Mouse (Mus musculus) spleen, postnatal 14 days (tissue): ENCODE measurements around the gene Tpk1.
"Not testable (repeated sequence)": the region's sequence is repeated elsewhere in the genome, so short reads cannot be mapped to it uniquely, and the experiment has no call there.

Experiments used
- DNase-seq, 2 experiments: peaks; one replicate each; pipeline ENCODE4 v3.0.0; 2021 to 2022; ENCODE audit warnings: low spot score in 2 of 2

Gene Tpk1

GRCm38 (mm10) chr6:43522046-43522445 is 144.0 kb downstream of the Tpk1 start:
- DNase-seq = no peak

- no peak for DNase-seq
Measured at GRCm38 (mm10) chr6:43520218-43520617, 145.9 kb downstream of the Tpk1 start.

- no peak for DNase-seq
Measured at GRCm38 (mm10) chr6:43518378-43518777, 147.7 kb downstream of the Tpk1 start.

- DNase-seq = no peak
Measured at GRCm38 (mm10) chr6:43517316-43517655, 148.8 kb downstream of the Tpk1 start.

- no peak for DNase-seq
Measured at GRCm38 (mm10) chr6:43516593-43517315, 149.3 kb downstream of the Tpk1 start.

GRCm38 (mm10) chr6:43506686-43507385 is 159.2 kb downstream of the Tpk1 start:
- not testable (repeated sequence) for DNase-seq

- DNase-seq = no peak
Measured at GRCm38 (mm10) chr6:43504609-43505230, 161.4 kb downstream of the Tpk1 start.

GRCm38 (mm10) chr6:43492367-43492766 is 173.7 kb downstream of the Tpk1 start:
- DNase-seq = no peak

- no peak for DNase-seq
Measured at GRCm38 (mm10) chr6:43486691-43487090, 179.4 kb downstream of the Tpk1 start.

GRCm38 (mm10) chr6:43480687-43481086 is 185.4 kb downstream of the Tpk1 start:
- DNase-seq = no peak

- no peak for DNase-seq
Measured at GRCm38 (mm10) chr6:43478810-43479209, 187.3 kb downstream of the Tpk1 start.

GRCm38 (mm10) chr6:43476406-43476805 is 189.7 kb downstream of the Tpk1 start:
- no peak for DNase-seq

GRCm38 (mm10) chr6:43475921-43476320 is 190.2 kb downstream of the Tpk1 start:
- no peak for DNase-seq

- DNase-seq = no peak
Measured at GRCm38 (mm10) chr6:43471556-43471955, 194.5 kb downstream of the Tpk1 start.

GRCm38 (mm10) chr6:43468821-43469594 is 197.1 kb downstream of the Tpk1 start:
- no peak for DNase-seq

GRCm38 (mm10) chr6:43462849-43463369 is 203.2 kb downstream of the Tpk1 start:
- DNase-seq = no peak

- no peak for DNase-seq
Measured at GRCm38 (mm10) chr6:43462189-43462848, 203.8 kb downstream of the Tpk1 start.

GRCm38 (mm10) chr6:43459082-43459481 is 207.0 kb downstream of the Tpk1 start:
- DNase-seq = no peak

GRCm38 (mm10) chr6:43457989-43458388 is 208.1 kb downstream of the Tpk1 start:
- no peak for DNase-seq

- DNase-seq = no peak
Measured at GRCm38 (mm10) chr6:43449498-43449897, 216.6 kb downstream of the Tpk1 start.

- no peak for DNase-seq
Measured at GRCm38 (mm10) chr6:43445856-43446255, 220.2 kb downstream of the Tpk1 start.
